Mouse (Mus musculus): ENCODE measurements at regions not wholly inside any gene's neighbourhood (a gene's known extent, or its start where the extent isn't known, plus 50 kb on each side); places are given as distances from the start of the nearest gene placed in this dataset.
"Not testable (repeated sequence)": the region's sequence is repeated elsewhere in the genome, so short reads cannot be mapped to it uniquely, and the experiment has no call there.

DNA sequence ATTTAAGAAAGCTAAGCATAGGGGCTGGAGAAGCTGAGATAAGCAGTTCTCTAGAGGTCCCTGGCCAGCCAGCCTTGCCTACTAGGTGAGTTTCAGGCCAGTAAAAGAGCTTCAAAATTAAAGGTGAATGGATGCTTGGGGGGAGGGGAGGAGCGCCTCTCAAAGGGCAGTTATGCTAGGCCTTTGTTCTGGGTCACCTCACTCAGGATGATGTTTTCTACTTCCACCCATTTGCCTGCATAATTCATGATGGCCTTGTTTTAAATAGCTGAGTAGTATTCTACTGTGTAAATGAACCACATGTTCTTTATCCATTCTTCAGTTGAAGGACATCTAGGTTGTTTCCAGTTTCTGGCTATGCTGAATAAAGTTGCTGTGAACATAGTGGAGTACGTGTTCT, 457.0 kb upstream of the Fam160b2 start:
- ATAC-seq (replicated peaks; ENCODE audit: low FRiP score) (no peak), DNase-seq (ENCODE audit: low spot score) (no peak)
- Histone ChIP-seq H3K9me3 (ENCODE audit: control insufficient read depth, low read length) (no peaks in the 10 kb centered on the region), H3K4me2 (ENCODE audit: low read depth, low read length, severe bottlenecking) (no peak overlapping the region), H3K36me3 (ENCODE audit: control insufficient read depth, insufficient read depth, low read length) (no peaks in the 10 kb centered on the region), H3K27me3 (ENCODE audit: control insufficient read depth, insufficient read depth, low read length) (no peaks in the 10 kb centered on the region), H3K4me3 (ENCODE audit: low read depth, low read length) (no peak overlapping the region), H3K9ac (ENCODE audit: low read length) (no peak overlapping the region), H3K4me1 (replicated peaks; ENCODE audit: control insufficient read depth, insufficient read depth, low read length) (no peaks in the 10 kb centered on the region), H3K27ac (ENCODE audit: low read depth, low read length) (no peak overlapping the region)
- WGBS: 78% methylated on average over 2 of the region's 2 CpGs

DNA sequence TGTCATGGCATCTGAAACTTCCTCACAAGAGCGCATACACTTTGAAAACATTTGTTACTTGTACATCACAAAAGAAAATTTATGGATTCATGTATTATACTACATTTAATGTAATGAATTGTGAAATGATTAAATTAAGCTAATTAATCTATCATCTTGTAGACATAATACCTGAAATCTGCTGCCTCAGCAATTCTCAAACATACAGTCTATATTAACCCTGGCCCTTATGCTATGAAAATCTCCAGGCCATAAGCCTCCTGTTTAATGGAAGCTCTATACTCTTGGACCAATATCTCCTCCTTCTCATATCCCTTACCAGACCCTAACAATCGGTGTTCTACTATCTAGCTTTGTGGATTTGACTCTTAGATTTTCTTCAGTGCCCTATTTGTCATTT, 455.8 kb upstream of the Fam160b2 start:
- H3K27ac ChIP-seq (ENCODE audit: low read depth, low read length): no peak overlapping the region
- no peak overlapping the region for H3K4me2 ChIP-seq (ENCODE audit: low read depth, low read length, severe bottlenecking)
- ATAC-seq (replicated peaks; ENCODE audit: low FRiP score) (no peak), DNase-seq (ENCODE audit: low spot score) (no peak)
- H3K27me3 ChIP-seq (ENCODE audit: control insufficient read depth, insufficient read depth, low read length): no peaks in the 10 kb centered on the region
- 93% methylated on average over 2 of the region's 2 CpGs for WGBS
- H3K9me3 ChIP-seq (ENCODE audit: control insufficient read depth, low read length): no peaks in the 10 kb centered on the region
- no peaks in the 10 kb centered on the region for H3K36me3 ChIP-seq (ENCODE audit: control insufficient read depth, insufficient read depth, low read length)
- H3K9ac ChIP-seq (ENCODE audit: low read length): no peak overlapping the region
- no peak overlapping the region for H3K4me3 ChIP-seq (ENCODE audit: low read depth, low read length)
- H3K4me1 ChIP-seq (replicated peaks; ENCODE audit: control insufficient read depth, insufficient read depth, low read length): no peaks in the 10 kb centered on the region

DNA sequence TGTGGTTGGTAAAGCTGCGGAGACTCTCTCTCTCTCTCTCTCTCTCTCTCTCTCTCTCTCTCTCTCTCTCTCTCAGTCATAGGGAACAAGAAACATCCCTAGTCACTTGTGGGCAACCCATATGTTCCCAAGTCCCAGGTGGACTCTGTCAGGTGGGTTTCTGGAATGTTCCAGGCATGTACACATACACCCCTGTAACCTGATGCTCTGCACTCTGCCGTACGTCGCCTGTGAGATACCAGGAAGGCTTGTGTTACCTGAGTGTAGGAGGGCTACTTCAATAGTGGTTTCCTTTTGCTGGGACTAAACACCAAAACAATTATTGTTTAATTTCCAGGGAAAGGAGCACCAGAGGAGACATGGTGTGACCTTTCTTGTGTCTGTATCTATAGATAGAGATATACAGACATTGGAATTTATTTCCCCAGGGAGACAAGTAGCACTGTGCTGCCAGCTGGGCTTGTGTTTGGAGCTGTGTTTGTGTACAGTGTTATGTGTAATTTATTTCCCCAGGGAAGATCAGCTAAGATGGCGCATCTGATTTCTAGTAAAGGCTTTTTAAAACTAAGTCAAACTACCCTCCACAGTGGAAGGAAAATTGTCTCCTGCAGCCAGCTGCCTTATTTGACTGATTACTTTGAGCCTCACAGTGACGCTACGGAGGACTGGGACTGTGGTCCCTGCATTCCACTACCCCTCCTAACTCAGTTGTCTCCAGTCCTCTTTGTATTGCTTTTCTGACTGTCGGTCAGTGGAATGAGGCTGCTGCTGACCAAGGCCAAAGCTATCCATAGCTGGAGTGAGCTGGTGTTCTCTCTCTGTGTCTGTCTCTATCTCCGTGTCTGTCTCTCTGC, 454.4 kb upstream of the Fam160b2 start:
- Histone ChIP-seq H3K4me1 (replicated peaks; ENCODE audit: control insufficient read depth, insufficient read depth, low read length) (no peaks in the 10 kb centered on the region), H3K27me3 (ENCODE audit: control insufficient read depth, insufficient read depth, low read length) (no peaks in the 10 kb centered on the region), H3K9ac (ENCODE audit: low read length) (no peak overlapping the region), H3K4me3 (ENCODE audit: low read depth, low read length) (no peak overlapping the region), H3K36me3 (ENCODE audit: control insufficient read depth, insufficient read depth, low read length) (no peaks in the 10 kb centered on the region), H3K4me2 (ENCODE audit: low read depth, low read length, severe bottlenecking) (no peak overlapping the region), H3K9me3 (ENCODE audit: control insufficient read depth, low read length) (no peaks in the 10 kb centered on the region), H3K27ac (ENCODE audit: low read depth, low read length) (no peak overlapping the region)
- ATAC-seq (replicated peaks; ENCODE audit: low FRiP score) (no peak), DNase-seq (ENCODE audit: low spot score) (no peak)
- 79% methylated on average over 9 of the region's 9 CpGs for WGBS

DNA sequence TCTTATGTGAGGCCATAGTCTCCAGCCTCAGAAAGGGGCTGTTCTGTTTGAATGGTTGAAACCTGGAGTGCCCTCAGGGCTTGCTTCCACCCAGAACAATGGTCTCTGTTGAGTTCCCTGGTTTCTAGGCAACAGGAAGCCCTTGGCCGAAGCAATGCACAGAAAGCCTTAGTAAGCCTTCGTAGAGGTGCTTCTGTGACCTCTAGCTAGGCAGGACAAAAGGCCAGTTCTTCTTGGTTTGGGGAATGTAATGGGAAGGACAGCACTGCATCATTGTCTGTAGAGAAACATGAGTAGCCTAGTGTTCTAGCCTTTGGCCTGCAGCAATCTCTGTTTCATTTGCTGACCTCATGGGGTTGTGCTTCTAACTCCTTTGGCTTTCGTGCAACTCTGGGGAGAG, 447.5 kb upstream of the Fam160b2 start:
- H3K4me2 ChIP-seq (ENCODE audit: low read depth, low read length, severe bottlenecking): no peak overlapping the region
- 5% methylated on average over 3 of the region's 3 CpGs for WGBS
- no peaks in the 10 kb centered on the region for H3K36me3 ChIP-seq (ENCODE audit: control insufficient read depth, insufficient read depth, low read length)
- DNase-seq (ENCODE audit: low spot score) (no peak), ATAC-seq (replicated peaks; ENCODE audit: low FRiP score) (no peak)
- H3K4me3 ChIP-seq (ENCODE audit: low read depth, low read length): no peak overlapping the region
- H3K27ac ChIP-seq (ENCODE audit: low read depth, low read length): no peak overlapping the region
- H3K27me3 ChIP-seq (ENCODE audit: control insufficient read depth, insufficient read depth, low read length): no peaks in the 10 kb centered on the region
- no peaks in the 10 kb centered on the region for H3K9me3 ChIP-seq (ENCODE audit: control insufficient read depth, low read length)
- H3K9ac ChIP-seq (ENCODE audit: low read length): no peak overlapping the region
- peaks cover 3% of the 10 kb centered on the region; the same call in 1 of the 2 replicates for H3K4me1 ChIP-seq (replicated peaks; ENCODE audit: control insufficient read depth, insufficient read depth, low read length)

DNA sequence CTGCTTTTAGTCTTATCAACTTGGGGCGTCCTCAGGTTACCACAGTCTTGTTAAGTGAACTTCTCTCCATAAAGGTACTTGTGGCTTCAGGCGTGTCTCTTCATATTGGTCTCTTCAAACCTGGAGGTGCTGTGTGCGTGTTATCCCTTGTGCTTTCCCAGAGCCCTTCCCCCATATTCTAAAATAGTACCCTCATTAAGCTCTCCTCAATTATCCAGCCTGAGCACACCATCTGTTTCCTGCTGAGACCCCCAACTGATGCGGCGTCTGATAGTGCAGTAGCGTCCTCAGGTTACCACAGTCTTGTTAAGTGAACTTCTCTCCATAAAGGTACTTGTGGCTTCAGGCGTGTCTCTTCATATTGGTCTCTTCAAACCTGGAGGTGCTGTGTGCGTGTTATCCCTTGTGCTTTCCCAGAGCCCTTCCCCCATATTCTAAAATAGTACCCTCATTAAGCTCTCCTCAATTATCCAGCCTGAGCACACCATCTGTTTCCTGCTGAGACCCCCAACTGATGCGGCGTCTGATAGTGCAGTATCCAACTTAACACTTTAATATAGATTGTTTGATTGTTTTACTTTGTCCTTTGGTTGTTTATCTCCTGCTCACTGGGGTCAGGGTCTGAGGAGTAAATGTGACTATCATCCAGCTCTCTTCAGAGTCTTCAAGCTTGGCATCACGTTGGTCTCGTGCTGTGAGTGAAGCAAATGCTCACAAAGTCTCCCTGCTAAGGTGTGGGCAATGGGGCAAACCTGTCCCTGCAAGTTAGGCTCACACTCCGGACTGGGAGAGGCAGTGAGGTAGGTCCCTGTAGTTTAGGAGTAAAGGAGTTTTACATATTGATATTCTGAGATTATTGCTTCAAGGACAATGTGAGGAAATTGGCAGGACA, 444.5 kb upstream of the Fam160b2 start:
- not testable (repeated sequence) for H3K36me3 ChIP-seq (ENCODE audit: control insufficient read depth, insufficient read depth, low read length); H3K27me3 ChIP-seq (ENCODE audit: control insufficient read depth, insufficient read depth, low read length); H3K4me2 ChIP-seq (ENCODE audit: low read depth, low read length, severe bottlenecking); DNase-seq (ENCODE audit: low spot score); H3K9ac ChIP-seq (ENCODE audit: low read length); H3K9me3 ChIP-seq (ENCODE audit: control insufficient read depth, low read length); H3K4me1 ChIP-seq (replicated peaks; ENCODE audit: control insufficient read depth, insufficient read depth, low read length); H3K4me3 ChIP-seq (ENCODE audit: low read depth, low read length); ATAC-seq (replicated peaks; ENCODE audit: low FRiP score); H3K27ac ChIP-seq (ENCODE audit: low read depth, low read length)
- 51% methylated on average over 11 of the region's 13 CpGs for WGBS

DNA sequence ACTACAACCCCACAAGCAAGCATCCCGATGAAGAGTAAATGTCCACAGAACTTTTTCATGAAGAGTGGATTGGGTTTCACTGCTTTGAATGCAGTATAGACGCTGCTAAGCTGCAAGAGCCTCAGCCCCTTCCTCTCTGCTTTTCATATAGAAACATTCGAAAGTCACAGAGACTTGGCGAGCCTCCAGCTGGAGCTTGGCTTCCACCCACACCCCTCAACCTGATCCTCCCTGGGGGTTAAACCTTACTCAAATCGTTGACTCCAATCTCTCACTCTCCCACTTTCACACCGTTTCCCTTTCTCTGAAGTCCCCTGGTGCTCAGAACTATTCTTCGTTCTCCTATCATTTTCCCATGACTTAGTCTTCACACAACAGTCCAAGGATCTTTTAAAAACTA, 437.0 kb upstream of the Fam160b2 start:
- Histone ChIP-seq H3K4me2 (ENCODE audit: low read depth, low read length, severe bottlenecking) (no peak overlapping the region), H3K27me3 (ENCODE audit: control insufficient read depth, insufficient read depth, low read length) (no peaks in the 10 kb centered on the region), H3K4me3 (ENCODE audit: low read depth, low read length) (no peak overlapping the region), H3K4me1 (replicated peaks; ENCODE audit: control insufficient read depth, insufficient read depth, low read length) (peaks cover 2% of the 10 kb centered on the region; the same call in 1 of the 2 replicates), H3K9me3 (ENCODE audit: control insufficient read depth, low read length) (no peaks in the 10 kb centered on the region), H3K36me3 (ENCODE audit: control insufficient read depth, insufficient read depth, low read length) (no peaks in the 10 kb centered on the region), H3K9ac (ENCODE audit: low read length) (no peak overlapping the region), H3K27ac (ENCODE audit: low read depth, low read length) (no peak overlapping the region)
- DNase-seq (ENCODE audit: low spot score): no peak
- ATAC-seq (replicated peaks; ENCODE audit: low FRiP score): no peak
- WGBS: 77% methylated on average over 7 of the region's 7 CpGs

DNA sequence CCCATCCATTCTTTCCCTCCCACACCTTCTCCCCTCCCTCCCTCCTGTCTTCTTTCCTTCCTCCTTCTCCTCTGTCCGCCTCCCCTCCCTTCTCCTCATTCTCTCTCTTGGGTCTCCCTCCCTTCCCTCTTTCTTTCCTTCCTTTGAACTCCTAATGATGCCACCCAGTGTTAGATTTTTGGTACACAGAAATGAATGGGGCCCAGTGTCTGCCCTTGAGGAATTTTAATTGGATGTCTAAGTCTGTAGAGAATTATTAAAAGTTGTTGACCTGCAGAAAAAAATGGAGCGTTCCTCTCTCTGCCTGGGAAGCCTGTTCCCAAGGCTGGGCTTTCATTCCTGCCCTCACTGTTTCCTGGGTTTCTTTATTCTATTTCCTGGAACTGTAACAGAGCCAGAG, 434.0 kb upstream of the Fam160b2 start:
- H3K4me3 ChIP-seq (ENCODE audit: low read depth, low read length): no peak overlapping the region
- no peaks in the 10 kb centered on the region for H3K9me3 ChIP-seq (ENCODE audit: control insufficient read depth, low read length)
- H3K4me1 ChIP-seq (replicated peaks; ENCODE audit: control insufficient read depth, insufficient read depth, low read length): peaks cover 4% of the 10 kb centered on the region; the same call in 1 of the 2 replicates
- H3K9ac ChIP-seq (ENCODE audit: low read length): no peak overlapping the region
- no peak for DNase-seq (ENCODE audit: low spot score)
- H3K36me3 ChIP-seq (ENCODE audit: control insufficient read depth, insufficient read depth, low read length): no peaks in the 10 kb centered on the region
- H3K27ac ChIP-seq (ENCODE audit: low read depth, low read length): no peak overlapping the region
- no peak overlapping the region for H3K4me2 ChIP-seq (ENCODE audit: low read depth, low read length, severe bottlenecking)
- H3K27me3 ChIP-seq (ENCODE audit: control insufficient read depth, insufficient read depth, low read length): no peaks in the 10 kb centered on the region
- ATAC-seq (replicated peaks; ENCODE audit: low FRiP score): no peak; the same call in 1 of the 2 replicates
- 37% methylated on average over 2 of the region's 2 CpGs for WGBS

DNA sequence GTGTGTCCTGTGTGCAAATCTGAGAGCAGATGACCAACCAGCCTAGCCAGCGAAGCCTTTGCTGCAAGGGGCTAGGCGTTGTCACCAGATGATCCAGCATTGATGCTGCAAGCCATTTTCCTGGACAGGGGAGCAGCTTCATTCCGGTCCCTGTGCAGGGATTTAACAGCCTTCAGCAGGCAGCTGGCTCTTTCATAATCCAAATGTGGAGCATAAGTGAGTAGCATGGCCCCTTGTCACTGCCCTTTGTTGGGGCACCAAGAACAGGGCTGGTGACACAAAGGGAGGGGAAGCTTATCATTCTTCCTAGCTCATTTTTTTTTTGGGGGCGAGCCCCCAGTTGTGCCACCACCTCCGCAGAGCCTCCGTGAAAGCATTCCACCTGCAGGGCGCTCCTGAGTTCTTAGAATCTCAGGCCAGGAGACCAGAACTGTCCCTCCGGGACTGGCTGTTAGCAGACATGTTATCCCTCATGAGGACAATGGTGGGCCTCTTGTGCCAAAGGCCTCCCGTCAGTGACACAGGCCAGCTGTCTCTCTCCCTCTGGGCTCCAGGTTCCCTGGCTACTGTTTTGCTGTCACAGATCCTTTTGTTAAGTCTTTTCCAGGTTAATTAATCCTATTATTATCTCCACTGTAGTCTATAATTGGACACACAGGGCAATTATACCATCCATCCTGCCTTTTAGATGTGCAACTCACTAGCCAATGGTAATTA, 430.7 kb upstream of the Fam160b2 start:
- DNase-seq (ENCODE audit: low spot score): no peak
- Histone ChIP-seq H3K4me3 (ENCODE audit: low read depth, low read length) (no peak overlapping the region), H3K27me3 (ENCODE audit: control insufficient read depth, insufficient read depth, low read length) (no peaks in the 10 kb centered on the region), H3K27ac (ENCODE audit: low read depth, low read length) (no peak overlapping the region), H3K36me3 (ENCODE audit: control insufficient read depth, insufficient read depth, low read length) (no peaks in the 10 kb centered on the region), H3K9me3 (ENCODE audit: control insufficient read depth, low read length) (no peaks in the 10 kb centered on the region), H3K4me1 (replicated peaks; ENCODE audit: control insufficient read depth, insufficient read depth, low read length) (peaks cover 4% of the 10 kb centered on the region; the same call in 1 of the 2 replicates), H3K9ac (ENCODE audit: low read length) (no peak overlapping the region), H3K4me2 (ENCODE audit: low read depth, low read length, severe bottlenecking) (no peak overlapping the region)
- no peak for ATAC-seq (replicated peaks; ENCODE audit: low FRiP score)
- WGBS: 76% methylated on average over 9 of the region's 9 CpGs
